Mouse (Mus musculus): ENCODE measurements around the gene Gm20708.

Gene Gm20708

DNA sequence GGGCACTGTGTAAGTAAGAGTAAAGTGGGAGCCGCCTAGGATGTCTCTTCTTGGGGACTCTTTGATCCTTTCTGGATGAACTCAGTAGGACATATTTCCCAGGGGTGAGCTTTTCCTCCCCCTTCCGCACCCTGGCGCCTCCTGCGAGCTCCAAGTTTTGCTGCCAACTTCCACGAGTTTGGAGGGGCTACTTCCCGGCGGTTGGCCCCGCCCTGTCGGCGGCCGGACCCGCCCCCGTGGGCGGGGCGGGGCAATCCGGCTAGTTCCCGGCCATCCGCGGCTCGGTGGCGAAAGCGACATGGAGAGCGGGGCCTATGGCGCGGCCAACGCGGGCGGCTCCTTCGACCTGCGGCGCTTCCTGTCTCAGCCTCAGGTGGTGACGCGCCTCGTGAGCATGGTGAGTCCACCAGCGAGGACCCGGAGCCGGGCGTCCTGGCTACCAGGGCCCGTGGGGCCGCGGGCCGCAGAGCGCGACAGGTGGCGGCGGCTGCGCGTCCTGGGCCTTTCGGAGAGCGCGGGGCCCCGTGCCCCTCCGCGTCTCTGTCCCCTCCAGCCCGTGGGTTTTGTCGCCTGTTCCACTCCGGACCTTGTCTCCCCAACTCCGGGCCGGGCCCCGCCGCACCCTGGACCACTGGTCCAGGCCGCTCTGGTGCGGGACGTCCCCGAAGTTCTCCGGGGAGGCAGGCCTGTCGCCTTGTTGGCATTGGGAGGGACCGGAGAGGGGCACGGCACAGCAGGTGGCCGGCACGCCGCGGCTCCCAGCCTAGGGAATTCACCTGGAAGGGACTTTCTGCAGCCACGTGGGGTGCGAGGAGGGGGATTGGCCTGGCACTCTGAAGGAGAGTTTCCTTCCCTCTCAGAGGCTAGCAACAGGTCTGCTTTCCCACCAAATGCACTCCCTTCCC lies at the start of gene Gm20708, which contains the start of gene Syngr2:
TSS of gene Gm20708 (plus strand) at position 262 of the 905 bp plus-strand sequence.
TSS of gene Syngr2 (plus strand) at position 262 of the 905 bp plus-strand sequence.
- no peak for DNase-seq (ENCODE audit: low spot score)

DNA sequence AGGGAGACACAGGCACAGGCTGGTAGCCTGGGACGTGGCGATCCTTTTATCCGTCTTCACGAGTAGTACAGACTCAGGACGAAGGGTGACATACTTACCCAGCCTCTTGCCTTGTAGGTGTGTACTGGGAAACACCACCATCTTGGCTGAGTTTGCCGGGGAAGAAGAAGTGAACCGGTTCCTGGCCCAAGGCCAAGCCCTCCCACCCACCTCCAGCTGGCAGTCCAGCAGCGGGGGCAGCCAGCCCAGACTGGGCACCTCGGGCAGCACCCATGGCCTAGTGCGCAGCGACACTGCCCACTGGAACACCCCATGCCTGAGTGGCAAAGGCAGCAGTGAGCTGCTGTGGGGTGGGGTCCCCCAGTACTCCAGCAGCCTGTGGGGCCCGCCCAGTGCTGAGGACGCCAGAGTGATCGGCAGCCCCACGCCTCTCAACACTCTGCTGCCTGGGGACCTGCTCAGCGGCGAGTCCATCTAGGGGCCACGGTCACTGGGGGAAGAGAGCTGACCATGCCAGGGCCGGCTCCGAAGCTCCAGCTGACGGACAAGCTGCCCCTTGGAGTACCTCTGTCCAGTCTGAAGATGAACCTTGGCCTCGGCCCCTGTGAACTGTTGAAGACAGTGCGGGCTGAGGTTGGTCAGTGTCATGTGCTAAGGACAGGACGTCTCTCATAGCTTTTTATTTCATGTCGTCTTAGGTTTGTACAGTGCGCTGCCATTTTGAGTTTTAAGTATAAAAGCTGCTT lies 48.9 kb upstream of the Gm20708 start:
- DNase-seq (ENCODE audit: low spot score), result no peak

DNA sequence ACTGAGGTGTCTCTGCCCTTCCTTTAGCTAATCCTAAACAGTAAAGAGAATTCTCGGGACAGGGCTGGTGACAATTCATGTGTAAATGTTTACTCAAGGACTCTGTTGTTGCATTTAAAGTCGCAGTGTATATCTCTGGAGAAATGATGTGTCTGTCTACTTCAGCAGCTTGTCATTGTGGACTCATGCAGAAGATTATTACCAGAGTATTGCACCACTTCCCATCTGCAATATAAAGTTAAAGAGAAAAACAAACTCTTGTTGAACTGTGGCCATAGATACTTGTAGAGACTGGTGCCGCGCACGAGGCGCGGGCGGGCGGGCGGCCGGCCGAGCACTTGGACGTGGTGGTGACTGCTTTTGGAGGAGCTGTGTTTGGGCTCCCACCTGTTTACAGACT lies 47.7 kb upstream of the Gm20708 start:
- DNase-seq (ENCODE audit: low spot score), result no peak

DNA sequence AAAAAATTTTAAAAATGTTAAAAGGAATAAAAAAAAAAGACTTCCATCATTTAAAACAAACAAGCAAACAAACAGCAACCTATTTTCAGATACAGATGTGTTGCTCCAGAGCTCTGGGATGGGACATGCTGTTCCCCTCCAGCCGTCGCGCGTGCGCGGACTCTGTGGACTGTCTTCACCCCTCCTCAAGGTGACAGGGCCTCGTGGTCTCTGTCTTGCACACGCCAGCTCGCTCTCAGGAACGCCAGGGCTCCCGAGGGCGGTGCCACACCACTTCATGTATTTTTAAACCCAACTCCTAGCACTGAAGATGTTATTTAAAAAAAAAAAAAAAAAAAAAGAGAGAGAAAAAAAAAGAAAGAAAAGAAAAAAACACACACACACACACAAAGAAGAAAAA lies 47.2 kb upstream of the Gm20708 start:
- no peak for DNase-seq (ENCODE audit: low spot score)

DNA sequence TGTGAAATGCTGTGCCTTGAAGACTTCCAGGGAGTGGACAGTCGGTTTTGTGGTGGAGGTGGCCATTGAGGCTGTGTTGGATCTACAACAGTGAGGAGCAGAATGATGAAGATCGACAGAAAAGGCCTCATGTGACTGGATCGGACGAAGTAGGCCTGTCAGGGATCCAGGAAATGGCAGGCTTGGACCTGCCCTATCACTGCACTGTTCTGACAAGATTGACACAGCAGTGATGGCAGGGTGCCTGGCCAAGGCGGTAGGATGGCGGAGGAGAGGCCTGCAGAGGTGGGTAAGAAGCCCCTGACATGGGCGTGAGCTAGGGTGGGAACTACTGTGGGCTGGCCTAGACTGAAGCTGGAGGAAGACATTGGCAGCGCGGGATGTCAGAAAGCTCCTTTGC lies 45.1 kb upstream of the Gm20708 start:
- no peak for DNase-seq (ENCODE audit: low spot score)

DNA sequence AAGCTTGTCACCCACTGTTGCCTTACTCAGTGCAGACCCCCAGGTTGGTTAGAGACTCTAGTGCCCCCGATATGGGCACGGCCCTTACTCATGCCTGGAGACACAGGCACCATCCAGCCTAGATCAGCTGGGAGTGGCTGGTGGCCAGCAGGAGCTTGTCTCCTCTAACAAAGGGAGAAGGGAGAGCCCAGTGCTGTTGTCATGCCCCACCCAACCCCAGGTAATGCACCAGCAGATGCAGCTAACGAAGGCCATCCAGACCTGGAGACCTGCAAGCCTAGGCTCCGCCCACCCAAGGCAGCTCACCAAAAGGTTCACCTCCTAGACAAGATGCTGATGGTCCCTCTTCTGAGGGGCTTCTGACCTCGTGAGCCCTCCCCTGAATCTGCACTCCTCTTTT lies 44.1 kb upstream of the Gm20708 start:
- no peak for DNase-seq (ENCODE audit: low spot score)

DNA sequence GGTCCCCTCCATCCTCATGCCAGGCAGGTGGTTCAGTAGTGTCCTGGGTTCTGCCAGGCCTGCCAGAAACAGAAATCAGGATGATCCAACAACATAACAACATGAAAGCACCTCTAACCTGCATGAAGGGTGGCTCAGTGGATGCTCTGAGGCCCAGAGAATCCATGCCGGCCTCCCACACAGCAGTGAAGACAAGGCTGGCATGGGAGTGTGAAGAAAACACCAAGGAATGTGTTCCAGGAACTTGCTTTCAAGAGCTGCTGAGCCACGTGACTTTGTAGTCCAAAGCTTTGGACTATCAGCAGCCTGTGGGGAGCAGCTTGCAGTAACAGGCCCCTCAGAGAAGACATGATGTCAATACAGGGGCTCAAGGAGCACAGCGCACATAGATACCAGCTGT lies 43.2 kb upstream of the Gm20708 start:
- no peak for DNase-seq (ENCODE audit: low spot score)

DNA sequence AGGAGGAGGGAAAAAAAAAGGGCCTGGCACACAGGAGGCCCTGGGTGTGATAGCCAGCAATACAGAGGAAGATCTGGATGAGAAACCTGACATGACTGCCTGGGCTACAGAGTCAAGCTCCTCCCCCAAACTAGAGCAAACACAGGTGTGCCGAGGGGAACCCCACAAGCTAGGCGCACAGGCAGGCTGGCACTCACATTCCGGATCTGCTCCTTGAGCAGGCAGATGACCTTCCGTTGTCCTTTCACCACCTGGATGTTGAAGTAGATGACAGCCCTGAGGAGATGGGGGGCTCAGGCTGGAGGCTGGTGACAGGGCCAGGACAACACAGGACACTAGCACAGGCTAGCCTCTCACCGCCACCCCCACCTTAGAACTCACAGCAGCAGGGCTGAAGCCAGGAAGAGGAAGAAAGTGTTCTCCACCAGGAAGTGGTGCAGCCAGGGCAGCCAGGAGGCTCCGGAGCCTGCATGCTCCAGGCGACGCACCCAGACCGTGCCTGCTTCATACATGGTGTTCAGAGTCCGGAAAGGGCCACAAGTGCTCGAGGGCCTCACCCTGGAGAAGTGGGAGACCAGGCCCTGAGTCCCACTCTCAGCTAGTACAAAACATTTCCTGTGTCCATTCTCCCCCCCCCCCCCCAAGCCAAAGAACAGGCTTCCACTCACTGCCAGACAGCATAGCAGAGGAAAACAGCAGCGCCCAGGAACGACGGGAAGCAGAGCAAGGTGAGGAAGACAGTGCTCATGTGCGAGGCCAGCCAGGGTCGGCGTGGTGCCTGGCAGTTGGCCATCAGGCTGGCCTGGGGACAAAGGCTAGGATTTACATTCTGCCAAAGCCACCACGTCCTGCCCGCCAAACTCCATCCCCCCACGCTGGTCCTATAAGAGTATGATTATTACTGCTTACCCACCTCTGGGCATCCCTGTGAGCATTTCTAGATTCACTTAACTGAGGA lies 40.5 kb upstream of the Gm20708 start:
- DNase-seq (ENCODE audit: low spot score), result no peak

DNA sequence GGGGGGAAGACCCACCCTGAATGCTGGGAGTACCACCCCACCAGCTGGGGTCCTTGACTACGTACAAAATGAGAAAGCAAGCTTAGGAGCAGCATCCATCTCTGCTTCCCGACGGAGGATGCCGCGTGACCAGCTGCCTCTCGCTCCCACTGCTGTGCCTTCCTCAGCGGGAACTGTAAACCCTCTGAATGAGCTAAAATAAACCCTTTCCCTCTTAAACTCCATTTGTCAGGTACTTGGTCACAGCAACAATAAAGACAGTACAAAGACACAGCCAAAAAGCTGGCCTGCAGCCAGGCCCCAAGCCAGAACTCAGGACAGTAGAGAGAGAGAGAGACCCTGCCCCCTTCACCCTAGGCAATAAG lies 39.8 kb upstream of the Gm20708 start:
- DNase-seq (ENCODE audit: low spot score), result no peak

DNA sequence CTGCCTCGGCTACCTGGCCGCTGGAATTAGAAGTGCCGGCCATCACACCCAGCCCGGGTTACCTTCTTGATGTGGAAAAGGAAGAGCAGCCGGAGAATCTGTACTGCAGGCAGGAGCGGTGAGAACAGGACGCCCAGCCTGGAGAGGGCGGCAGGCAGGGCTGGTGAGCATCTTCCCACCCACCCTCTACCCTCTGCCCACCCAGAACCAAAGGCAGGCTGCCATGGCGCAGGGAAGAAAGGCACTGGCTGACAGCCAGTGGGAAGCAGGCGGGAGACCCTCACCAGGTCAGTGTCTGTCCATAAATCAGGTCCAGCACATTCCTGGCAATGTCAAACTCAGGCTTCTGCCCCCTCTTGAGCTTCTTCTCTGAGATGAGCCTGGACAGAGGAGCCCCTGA lies 39.1 kb upstream of the Gm20708 start:
- no peak for DNase-seq (ENCODE audit: low spot score)

DNA sequence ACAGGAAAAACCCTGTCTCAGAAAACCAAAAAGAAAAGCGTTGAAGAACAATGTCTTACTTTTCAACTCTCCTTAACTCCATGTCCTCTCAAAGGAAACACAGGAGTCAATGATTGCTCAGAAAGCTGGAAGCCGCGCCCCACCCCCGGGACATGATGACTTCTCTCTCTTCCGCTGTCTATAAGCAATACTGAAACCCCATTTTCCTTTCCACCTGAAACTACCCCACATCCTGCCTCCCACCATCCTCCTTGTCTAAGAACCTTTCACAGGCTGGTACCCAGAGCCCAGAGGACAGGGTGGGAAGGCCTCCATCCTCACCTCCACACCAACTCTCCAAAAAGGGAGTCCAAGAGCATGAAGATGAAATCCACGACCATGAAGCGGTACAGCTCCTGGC lies 37.1 kb upstream of the Gm20708 start:
- no peak for DNase-seq (ENCODE audit: low spot score)

DNA sequence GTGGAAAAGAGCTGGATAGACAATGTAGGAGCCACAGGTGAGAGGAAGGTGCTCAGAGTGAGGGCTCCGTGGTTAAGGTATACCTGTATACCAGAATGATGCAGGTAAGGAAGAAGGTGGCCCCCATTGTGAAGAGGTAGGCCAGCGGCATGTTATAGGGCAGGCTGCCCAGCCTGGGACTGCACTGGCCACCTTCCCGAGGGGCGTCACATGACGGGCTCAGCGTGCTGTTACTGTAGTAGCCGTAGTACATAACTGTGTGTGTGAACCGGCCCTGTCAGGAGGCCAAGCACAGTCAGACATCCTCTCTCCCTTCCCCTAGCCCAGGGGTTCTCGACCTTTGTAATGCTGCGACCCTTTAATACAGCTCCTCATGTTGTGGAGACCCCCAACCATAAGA lies 34.5 kb upstream of the Gm20708 start:
- DNase-seq (ENCODE audit: low spot score), result no peak

DNA sequence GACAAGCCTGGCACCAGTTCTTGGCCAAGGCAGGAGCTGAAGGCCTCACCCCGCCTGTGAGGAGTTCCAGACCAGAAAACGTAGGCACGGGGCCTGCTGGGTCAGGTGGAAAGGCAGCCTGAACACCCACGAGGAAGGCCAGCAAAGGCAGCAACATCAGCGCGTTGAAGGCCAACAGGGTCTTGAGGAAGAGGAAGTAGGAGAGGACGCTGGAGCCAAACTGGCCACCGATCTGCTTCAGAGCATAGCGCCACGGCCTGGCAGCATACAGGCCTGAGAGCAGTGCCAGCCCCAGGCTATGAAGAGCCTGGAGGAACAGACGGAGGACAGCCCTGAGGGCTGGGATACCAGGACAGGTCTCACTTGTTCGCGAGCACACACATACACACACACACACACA lies 33.9 kb upstream of the Gm20708 start:
- no peak for DNase-seq (ENCODE audit: low spot score)

DNA sequence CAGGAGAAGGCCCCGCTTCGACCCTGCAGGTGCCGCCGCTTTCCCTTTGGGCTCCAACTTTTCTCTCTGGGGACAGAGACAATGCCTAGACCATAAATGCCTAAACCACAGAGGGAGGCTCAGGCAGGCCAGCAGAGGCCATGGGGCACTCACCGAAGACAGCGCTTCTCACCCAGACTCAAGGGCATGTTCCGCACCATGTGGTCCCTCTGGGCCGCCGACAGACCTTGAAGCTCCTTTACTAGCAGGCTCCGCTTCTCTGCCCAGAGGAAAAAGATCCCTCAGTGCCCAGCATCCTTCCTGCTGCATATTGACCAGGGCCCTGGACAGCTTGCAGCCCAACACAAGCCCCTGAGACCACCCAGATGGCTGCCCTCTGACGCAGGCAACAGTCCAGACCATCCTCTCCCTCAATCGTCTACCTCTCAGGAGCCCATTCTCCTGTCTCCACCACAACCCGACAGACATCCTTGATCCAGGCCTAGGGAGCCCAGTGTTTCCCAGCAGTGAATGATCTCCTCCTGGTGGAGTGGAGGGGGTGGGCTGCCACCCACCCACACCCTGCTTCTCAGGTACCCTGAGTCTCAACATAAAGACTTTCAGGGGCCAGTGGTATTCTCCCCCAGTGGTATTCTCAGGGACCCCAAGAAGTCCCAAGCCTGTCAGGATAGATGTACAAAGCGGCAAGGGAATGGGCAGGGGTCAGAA lies 33.2 kb upstream of the Gm20708 start:
- DNase-seq (ENCODE audit: low spot score), result no peak

DNA sequence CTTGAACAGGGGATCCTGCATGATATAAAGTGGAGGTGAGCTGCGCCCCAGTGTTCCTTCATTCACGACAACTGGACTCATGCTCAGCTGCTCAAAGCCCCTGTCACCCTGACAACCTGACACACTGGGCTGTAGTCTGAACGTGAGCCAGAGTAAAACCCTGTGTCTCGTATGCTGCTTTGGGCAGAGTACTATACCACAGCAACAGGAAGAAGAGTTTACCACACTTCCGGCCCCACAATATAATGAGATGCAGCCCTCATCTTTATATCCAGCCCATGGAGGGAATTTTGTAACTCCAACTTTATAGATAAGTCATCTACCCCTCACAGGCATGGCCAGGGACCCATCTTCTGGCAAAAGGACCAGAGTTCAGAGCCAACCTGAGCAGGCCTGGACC lies 32.4 kb upstream of the Gm20708 start:
- DNase-seq (ENCODE audit: low spot score), result no peak

DNA sequence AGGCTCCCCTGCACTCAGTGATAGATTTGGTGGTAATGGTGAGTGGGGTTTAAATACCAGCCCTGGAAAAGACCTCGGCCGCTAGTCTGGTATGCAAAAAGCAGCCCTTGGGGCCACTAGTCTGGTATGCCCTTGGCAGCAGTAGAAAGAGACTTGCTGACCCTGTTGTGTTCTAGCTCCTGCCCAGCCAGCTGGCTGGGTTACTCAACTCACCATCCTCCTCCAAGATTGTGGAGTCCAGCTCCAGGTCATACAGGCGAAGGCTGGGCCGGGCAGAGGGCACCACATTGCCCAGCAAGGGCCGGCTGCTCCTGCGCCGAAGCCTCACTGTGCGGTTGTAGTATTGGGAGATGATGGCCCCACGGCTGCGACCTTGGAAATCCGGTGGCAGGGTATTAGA lies 31.4 kb upstream of the Gm20708 start:
- DNase-seq (ENCODE audit: low spot score), result no peak

DNA sequence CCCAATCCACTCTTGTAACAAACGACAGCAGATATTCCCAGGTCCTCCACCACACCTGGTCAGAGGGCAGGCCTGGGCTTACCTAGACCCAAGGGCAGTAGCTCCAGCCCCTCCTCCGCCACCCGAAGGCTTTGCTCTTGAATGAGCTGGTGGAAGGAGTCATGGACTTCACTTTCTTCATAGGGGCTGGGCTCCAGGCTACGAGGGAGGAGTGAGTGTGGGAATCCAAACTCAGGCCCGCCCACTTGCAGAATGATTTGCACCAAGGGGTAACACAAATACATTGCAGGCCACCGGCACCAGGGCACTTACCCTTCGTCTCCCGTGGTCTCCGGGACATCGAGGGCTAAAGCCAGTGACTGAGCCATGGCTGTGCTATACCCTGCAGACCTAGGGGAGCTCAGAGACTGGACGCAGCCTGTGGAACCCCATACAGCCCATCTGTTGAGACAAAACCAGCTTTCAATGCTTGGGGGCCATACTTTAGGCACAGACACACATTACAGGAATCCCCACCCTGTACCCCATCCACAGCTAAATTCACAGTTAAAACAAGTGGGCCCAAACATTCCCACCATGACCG lies 30.5 kb upstream of the Gm20708 start:
- DNase-seq (ENCODE audit: low spot score), result no peak

DNA sequence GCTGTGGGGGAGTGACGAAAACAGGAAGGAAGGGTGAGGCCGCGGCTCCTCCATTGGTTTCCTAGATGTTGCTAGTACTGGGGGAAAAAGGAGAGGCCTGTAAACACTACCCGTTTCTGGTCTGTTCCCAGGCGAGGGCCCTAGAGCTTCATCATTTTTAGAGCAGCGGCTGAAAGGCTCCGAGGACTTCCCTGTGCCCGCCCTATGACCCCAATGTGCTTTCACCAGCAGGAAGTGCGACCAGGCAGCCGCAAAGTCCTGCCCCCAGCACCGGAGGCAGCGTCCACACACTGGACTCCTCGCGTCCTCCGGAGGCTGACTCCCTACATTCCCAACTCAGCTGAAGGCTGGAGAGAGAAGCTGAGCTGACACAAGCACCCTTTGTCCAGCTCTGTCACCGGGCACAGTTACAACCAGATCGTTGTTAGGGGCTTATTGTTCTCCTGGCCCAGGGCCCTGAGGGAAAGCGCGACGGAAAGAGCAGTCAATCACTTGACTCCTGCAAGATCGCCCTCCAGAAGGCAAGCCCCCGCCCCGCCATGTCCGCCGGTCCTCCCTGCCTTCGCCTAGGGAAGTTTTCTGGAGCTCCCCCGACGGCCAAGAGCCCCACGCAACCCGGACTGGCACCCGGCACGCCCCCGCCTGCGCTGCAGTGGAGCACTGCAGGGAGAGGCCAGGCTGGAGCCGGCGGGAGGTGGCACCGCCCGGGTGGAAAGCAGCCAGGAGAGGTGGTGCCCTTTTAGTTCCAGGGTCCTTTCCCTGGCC lies 29.9 kb upstream of the Gm20708 start:
- no peak for DNase-seq (ENCODE audit: low spot score)

DNA sequence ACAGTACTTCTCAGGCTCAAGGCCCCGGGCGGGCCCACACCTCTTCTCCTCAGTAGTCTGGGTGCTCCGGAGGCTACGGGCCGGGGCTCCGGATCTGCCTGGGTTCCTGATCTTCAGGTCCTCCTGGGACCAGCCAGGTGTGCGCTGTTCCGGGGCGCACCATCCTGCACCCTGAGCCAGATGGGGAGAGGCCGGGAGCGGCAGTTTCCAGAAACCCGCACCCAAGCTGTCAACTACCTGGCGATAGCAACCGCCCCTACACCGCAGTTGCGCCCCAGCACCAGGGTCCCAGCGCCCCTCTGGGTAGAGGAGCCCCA lies 29.3 kb upstream of the Gm20708 start:
- no peak for DNase-seq (ENCODE audit: low spot score)

DNA sequence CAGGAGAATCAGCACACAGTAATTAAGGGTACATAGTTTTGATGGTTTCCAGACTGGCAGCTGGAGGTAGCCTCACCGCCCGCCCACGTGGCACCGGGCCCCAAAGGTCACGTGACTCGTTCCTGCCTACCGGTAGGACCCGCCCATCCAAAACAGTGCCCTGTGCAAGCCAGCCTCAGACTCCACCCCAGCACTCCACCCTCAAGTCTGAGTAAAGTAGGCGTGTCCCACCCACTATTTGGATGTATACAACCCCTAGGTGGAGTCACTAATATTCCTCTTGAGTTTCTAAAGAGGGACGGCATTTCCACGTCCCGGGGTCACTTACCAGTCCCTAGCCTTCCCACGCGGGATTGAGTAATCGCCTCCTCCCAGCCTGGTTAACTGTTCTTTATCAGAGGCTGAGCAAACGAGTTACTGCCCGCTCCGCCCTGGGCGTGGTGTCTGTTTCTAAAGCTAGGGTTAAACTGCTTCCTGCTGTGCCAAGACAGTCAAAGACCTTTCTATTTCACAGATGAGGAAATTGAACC lies 28.8 kb upstream of the Gm20708 start:
- no peak for DNase-seq (ENCODE audit: low spot score)
